Mouse (Mus musculus): Measurements from ENCODE around the gene Plcg1. TPM values are rescaled to one million over a fixed set of nuclear protein-coding genes. Genes with fewer than 3 reads are reported as not detected.
A peak's percentile ranks its signal among the peaks of the same experiment; 100 is the strongest.

The Plcg1 gene
- 41.8 and 51.8 TPM in 2 replicates for polyA plus RNA-seq (2015; fragmentation: Nextera tagmentation; extraction: Ambion mirVana)

GRCm38 (mm10) chr2:160731117-160731838 lies at the start of gene Plcg1:
TSS of gene Plcg1 (plus strand) at chr2:160731300.
- Histone ChIP-seq H3K27me3 (no peaks in the 10 kb centered on the region), H3K4me1 (peaks cover 50% of the 10 kb centered on the region), H3K9me3 (no peaks in the 10 kb centered on the region), H3K4me2 (peak within 1 kb of the TSS; percentile 90), H3K36me3 (peaks cover 29% of the 10 kb centered on the region), H3K27ac (peak within 1 kb of the TSS; percentile 97), H3K9ac (peak within 1 kb of the TSS; percentile 97), H3K4me3 (peak within 1 kb of the TSS; percentile 96)
- peak; percentile 92 for ATAC-seq (ENCODE audit: insufficient number of reproducible peaks, low FRiP score, low TSS enrichment, low read depth)
- WGBS: under 1% methylated on average over 84 of the region's 99 CpGs

- H3K27me3 ChIP-seq: no peaks in the 10 kb centered on the region
- no peak overlapping the region for H3K27ac ChIP-seq
- no peak overlapping the region for H3K4me3 ChIP-seq
- no peaks in the 10 kb centered on the region for H3K4me1 ChIP-seq
- no peaks in the 10 kb centered on the region for H3K9me3 ChIP-seq
- no peak for ATAC-seq (ENCODE audit: insufficient number of reproducible peaks, low FRiP score, low TSS enrichment, low read depth)
- H3K9ac ChIP-seq: no peak overlapping the region
- 69% methylated on average over 5 of the region's 5 CpGs for WGBS
- H3K36me3 ChIP-seq: peaks cover 50% of the 10 kb centered on the region
- no peak overlapping the region for H3K4me2 ChIP-seq
Measured at GRCm38 (mm10) chr2:160700271-160700670, 30.8 kb upstream of the Plcg1 start.

GRCm38 (mm10) chr2:160701603-160702002 lies 29.5 kb upstream of the Plcg1 start:
- no peak overlapping the region for H3K4me2 ChIP-seq
- no peak overlapping the region for H3K4me3 ChIP-seq
- WGBS: 81% methylated on average over 3 of the region's 3 CpGs
- H3K36me3 ChIP-seq: peaks cover 59% of the 10 kb centered on the region
- no peaks in the 10 kb centered on the region for H3K27me3 ChIP-seq
- H3K4me1 ChIP-seq: no peaks in the 10 kb centered on the region
- H3K9me3 ChIP-seq: no peaks in the 10 kb centered on the region
- no peak for ATAC-seq (ENCODE audit: insufficient number of reproducible peaks, low FRiP score, low TSS enrichment, low read depth)
- H3K9ac ChIP-seq: no peak overlapping the region
- no peak overlapping the region for H3K27ac ChIP-seq

GRCm38 (mm10) chr2:160702824-160703223 lies 28.3 kb upstream of the Plcg1 start:
- ATAC-seq (ENCODE audit: insufficient number of reproducible peaks, low FRiP score, low TSS enrichment, low read depth): no peak

DNA sequence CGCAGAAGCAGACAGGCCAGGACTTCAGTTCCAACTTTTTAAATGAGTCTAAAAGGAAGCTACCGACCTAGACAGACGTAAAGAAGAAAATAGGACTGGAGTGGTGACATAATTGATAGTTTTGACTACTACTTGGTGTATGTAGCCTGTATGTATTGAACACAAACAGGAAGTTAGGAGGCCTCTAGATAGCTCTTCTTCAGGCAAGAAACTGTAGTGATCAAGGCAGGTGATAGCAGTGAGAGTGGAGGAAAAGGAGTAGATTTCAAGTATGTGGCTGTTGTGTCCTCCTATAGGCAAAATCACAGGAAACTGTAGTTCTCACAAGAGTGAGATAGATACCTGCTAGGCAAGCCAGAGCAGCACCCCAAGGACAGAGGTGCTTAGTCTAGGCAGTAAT lies 23.4 kb upstream of the Plcg1 start:
- WGBS: 88% methylated on average over 3 of the region's 3 CpGs
- ATAC-seq (ENCODE audit: insufficient number of reproducible peaks, low FRiP score, low TSS enrichment, low read depth): no peak
- no peak overlapping the region for H3K4me2 ChIP-seq
- H3K9me3 ChIP-seq: no peaks in the 10 kb centered on the region
- no peaks in the 10 kb centered on the region for H3K4me1 ChIP-seq
- H3K4me3 ChIP-seq: no peak overlapping the region
- H3K36me3 ChIP-seq: peaks cover 66% of the 10 kb centered on the region
- no peaks in the 10 kb centered on the region for H3K27me3 ChIP-seq
- no peak overlapping the region for H3K27ac ChIP-seq
- H3K9ac ChIP-seq: no peak overlapping the region

More at GRCm38 (mm10) chr2:160702824-160703223, 28.3 kb upstream of the Plcg1 start:
- no peak overlapping the region for H3K27ac ChIP-seq
- H3K4me1 ChIP-seq: no peaks in the 10 kb centered on the region
- H3K4me2 ChIP-seq: no peak overlapping the region
- no peak overlapping the region for H3K9ac ChIP-seq
- H3K9me3 ChIP-seq: no peaks in the 10 kb centered on the region
- H3K4me3 ChIP-seq: no peak overlapping the region
- peaks cover 65% of the 10 kb centered on the region for H3K36me3 ChIP-seq
- H3K27me3 ChIP-seq: no peaks in the 10 kb centered on the region

DNA sequence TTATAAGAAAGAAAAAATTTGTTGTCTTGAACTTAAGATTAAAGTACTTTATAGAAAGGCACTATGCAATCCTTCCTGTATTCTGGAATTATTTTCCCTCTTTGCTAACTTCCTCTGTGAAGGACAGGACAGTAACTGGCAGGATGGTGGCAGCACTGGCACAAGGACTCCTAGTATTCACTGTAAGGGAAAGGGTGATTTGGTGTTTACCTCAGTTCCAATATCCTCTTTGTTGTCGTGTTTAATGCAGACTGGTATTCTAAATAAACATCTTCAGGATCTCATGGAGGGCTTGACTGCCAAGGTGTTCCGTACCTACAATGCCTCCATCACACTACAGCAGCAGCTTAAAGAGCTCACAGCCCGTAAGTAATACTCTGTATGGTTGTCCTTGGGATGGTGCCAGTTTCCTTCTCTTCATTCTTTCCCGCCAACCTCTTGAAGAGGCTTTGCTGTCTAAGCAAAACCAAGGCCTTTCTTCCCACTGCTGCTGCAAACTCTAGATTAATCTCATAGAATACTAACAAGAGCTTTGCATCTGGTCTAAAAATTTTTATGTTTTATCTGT lies 15.6 kb upstream of the Plcg1 start:
- no peak overlapping the region for H3K4me3 ChIP-seq
- H3K27me3 ChIP-seq: no peaks in the 10 kb centered on the region
- H3K9ac ChIP-seq: no peak overlapping the region
- H3K27ac ChIP-seq: no peak overlapping the region
- 81% methylated on average over 4 of the region's 4 CpGs for WGBS
- H3K36me3 ChIP-seq: peaks cover 82% of the 10 kb centered on the region
- ATAC-seq (ENCODE audit: insufficient number of reproducible peaks, low FRiP score, low TSS enrichment, low read depth): no peak
- H3K4me1 ChIP-seq: no peaks in the 10 kb centered on the region
- no peaks in the 10 kb centered on the region for H3K9me3 ChIP-seq
- H3K4me2 ChIP-seq: no peak overlapping the region

DNA sequence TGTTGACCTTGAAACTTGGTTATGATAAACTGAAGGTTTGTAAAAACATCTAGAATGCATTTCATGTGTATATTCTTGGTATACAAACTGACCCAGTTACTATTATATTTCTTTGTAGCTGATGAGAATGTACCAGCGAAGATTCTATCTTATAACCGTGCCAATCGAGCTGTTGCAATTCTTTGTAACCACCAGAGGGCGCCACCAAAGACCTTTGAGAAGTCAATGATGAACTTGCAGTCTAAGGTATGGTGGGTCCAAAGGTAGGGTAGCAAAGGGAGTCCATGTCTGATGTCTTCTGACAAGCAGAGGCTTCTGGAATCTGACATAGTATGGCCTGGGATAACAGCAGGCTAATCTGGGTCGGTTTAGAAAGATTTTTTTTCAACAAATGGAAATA lies 13.8 kb upstream of the Plcg1 start:
- no peaks in the 10 kb centered on the region for H3K4me1 ChIP-seq
- H3K27ac ChIP-seq: no peak overlapping the region
- H3K9me3 ChIP-seq: no peaks in the 10 kb centered on the region
- WGBS: 78% methylated on average over 5 of the region's 5 CpGs
- H3K4me2 ChIP-seq: no peak overlapping the region
- no peaks in the 10 kb centered on the region for H3K27me3 ChIP-seq
- no peak overlapping the region for H3K9ac ChIP-seq
- H3K4me3 ChIP-seq: no peak overlapping the region
- no peak for ATAC-seq (ENCODE audit: insufficient number of reproducible peaks, low FRiP score, low TSS enrichment, low read depth)
- peaks cover 78% of the 10 kb centered on the region for H3K36me3 ChIP-seq

DNA sequence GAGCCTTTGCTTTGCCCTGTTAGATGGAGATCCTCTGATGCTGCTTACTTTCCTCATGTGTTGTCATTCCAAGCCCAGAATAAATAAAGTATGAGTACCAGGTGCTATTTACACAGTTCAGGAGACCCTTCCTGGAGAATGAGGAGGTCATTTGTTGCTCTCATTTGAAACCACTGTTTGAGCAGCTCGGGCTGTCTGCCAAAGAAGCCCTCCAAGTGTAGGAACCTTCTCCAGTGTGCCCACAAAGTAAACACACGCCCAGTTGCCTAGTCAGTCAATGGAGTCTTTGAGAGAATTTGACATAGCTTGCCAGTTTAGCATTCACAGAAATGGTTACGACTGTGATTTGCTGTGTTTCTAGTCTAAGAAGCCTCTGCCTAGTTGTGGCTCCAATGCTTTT lies 12.3 kb upstream of the Plcg1 start:
- Histone ChIP-seq H3K27me3 (no peaks in the 10 kb centered on the region), H3K9me3 (no peaks in the 10 kb centered on the region), H3K27ac (no peak overlapping the region), H3K4me1 (no peaks in the 10 kb centered on the region), H3K4me2 (no peak overlapping the region), H3K36me3 (peaks cover 81% of the 10 kb centered on the region), H3K9ac (no peak overlapping the region), H3K4me3 (no peak overlapping the region)
- WGBS: 72% methylated on average over 3 of the region's 3 CpGs
- ATAC-seq (ENCODE audit: insufficient number of reproducible peaks, low FRiP score, low TSS enrichment, low read depth): peak; percentile 52; the same call in 1 of the 2 replicates

- Histone ChIP-seq H3K4me3 (no peak overlapping the region), H3K27me3 (no peaks in the 10 kb centered on the region), H3K9me3 (no peaks in the 10 kb centered on the region), H3K4me2 (no peak overlapping the region), H3K27ac (no peak overlapping the region), H3K4me1 (no peaks in the 10 kb centered on the region), H3K9ac (no peak overlapping the region), H3K36me3 (peaks cover 71% of the 10 kb centered on the region)
- no peak for ATAC-seq (ENCODE audit: insufficient number of reproducible peaks, low FRiP score, low TSS enrichment, low read depth)
- 80% methylated on average over 4 of the region's 4 CpGs for WGBS
Measured at GRCm38 (mm10) chr2:160722714-160723113, 8.4 kb upstream of the Plcg1 start.

- Histone ChIP-seq H3K27ac (no peak overlapping the region), H3K4me2 (no peak overlapping the region), H3K36me3 (peaks cover 62% of the 10 kb centered on the region), H3K9me3 (no peaks in the 10 kb centered on the region), H3K4me3 (no peak overlapping the region), H3K4me1 (0 out of 2 replicates have a peak, but pooled peaks cover under 1% of the 10 kb centered on the region), H3K9ac (no peak overlapping the region), H3K27me3 (no peaks in the 10 kb centered on the region)
- no peak for ATAC-seq (ENCODE audit: insufficient number of reproducible peaks, low FRiP score, low TSS enrichment, low read depth)
- 98% methylated on average over 4 of the region's 4 CpGs for WGBS
Measured at GRCm38 (mm10) chr2:160723613-160724375, 7.3 kb upstream of the Plcg1 start.

GRCm38 (mm10) chr2:160724536-160724935 lies 6.6 kb upstream of the Plcg1 start:
- peaks cover 7% of the 10 kb centered on the region; the same call in 1 of the 2 replicates for H3K4me1 ChIP-seq
- H3K9me3 ChIP-seq: no peaks in the 10 kb centered on the region
- H3K27me3 ChIP-seq: no peaks in the 10 kb centered on the region
- H3K36me3 ChIP-seq: peaks cover 56% of the 10 kb centered on the region
- 83% methylated on average over 5 of the region's 5 CpGs for WGBS
- H3K4me3 ChIP-seq: no peak overlapping the region
- no peak for ATAC-seq (ENCODE audit: insufficient number of reproducible peaks, low FRiP score, low TSS enrichment, low read depth)
- no peak overlapping the region for H3K27ac ChIP-seq
- no peak overlapping the region for H3K4me2 ChIP-seq
- H3K9ac ChIP-seq: no peak overlapping the region
